ENCODE assay signal across 24 mouse cellular contexts in the genomic region with DNA sequence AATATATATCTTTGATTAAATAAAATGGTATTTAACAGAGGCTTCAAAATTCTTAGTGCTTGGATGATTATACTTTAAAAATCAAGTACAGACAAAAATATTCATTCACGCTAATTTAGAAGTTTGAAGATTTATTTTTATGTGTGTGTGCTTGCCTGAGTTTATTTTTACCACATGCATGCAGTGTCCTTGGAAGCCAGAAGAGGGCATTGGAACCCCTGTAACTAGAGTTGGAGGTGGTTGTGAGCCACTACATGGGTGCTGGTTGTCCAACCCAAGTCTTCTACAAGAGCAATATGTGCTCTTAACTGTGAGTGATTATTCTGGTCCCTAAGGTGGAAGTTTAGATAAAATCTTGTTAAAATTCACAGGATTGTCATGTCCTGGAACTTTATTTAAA. TPM values are rescaled to one million over a fixed set of nuclear protein-coding genes. Genes with fewer than 3 reads are reported as not detected.
DNase-seq lines count a peak whose midpoint lies in the region; ATAC-seq and TF ChIP-seq lines count a peak whose summit lies in the region.
"Had no signal": no experiment of that assay in that cellular context is flagged by ENCODE, and none has a peak within 500 bp of the region (broad histone marks: within the 10 kb centered on the region; RNA-seq: fewer than 3 reads in every experiment).

No protein-coding gene starts in this region.

- H3K27me3 ChIP-seq in hindbrain, postnatal 0 days (ENCODE audit: insufficient read depth, low read length) = no peaks in the 10 kb centered on the region
- H3K27me3 ChIP-seq in hindbrain, embryonic 13.5 days = no peaks in the 10 kb centered on the region
- H3K27me3 ChIP-seq in midbrain, postnatal 0 days (ENCODE audit: insufficient read depth, low read length) = no peaks in the 10 kb centered on the region
- no peaks in the 10 kb centered on the region for H3K27me3 ChIP-seq in midbrain, embryonic 15.5 days (replicated peaks)
- no peaks in the 10 kb centered on the region for H3K27me3 ChIP-seq in stomach, postnatal 0 days (ENCODE audit: control insufficient read depth, insufficient read depth, low read length)
- H3K27me3 ChIP-seq: embryonic facial prominence, embryonic 15.5 days; hindbrain, embryonic 12.5 days had no signal

- no peak overlapping the region for H3K27ac ChIP-seq in hindbrain, postnatal 0 days
- H3K27ac ChIP-seq in hindbrain, embryonic 13.5 days = no peak overlapping the region
- H3K27ac ChIP-seq in left cerebral cortex, adult 2 months = no peak overlapping the region
- H3K27ac ChIP-seq in midbrain, postnatal 0 days (ENCODE audit: low read depth, low read length) = no peak overlapping the region
- no peak overlapping the region for H3K27ac ChIP-seq in midbrain, embryonic 15.5 days
- H3K27ac ChIP-seq in stomach, postnatal 0 days (replicated peaks) = no peak overlapping the region
- H3K27ac ChIP-seq: embryonic facial prominence, embryonic 15.5 days; forebrain, embryonic 10.5 days; heart, embryonic 10.5 days; hindbrain, embryonic 12.5 days had no signal

- no peak for DNase-seq in hindbrain, postnatal 0 days (ENCODE audit: low spot score)
- no peak for DNase-seq in left cerebral cortex, adult 2 months (ENCODE audit: extremely low spot score in 1 of 2, low spot score in 2 of 2)
- no peak for DNase-seq in left cerebral cortex, postnatal 4 days
- DNase-seq in midbrain, postnatal 0 days (ENCODE audit: low spot score) = no peak
- DNase-seq in stomach, postnatal 0 days (ENCODE audit: low spot score) = no peak
- DNase-seq in frontal cortex, postnatal 25 days (ENCODE audit: low spot score in 2 of 2) = no peak
- DNase-seq: adrenal gland, postnatal 10 days; cerebellum, adult 11 months; cerebellum, adult 8-10 months; cerebellum, postnatal 14 days; embryo, embryonic 11 days; gastrocnemius, postnatal 25 days; heart, postnatal 10 days; heart, postnatal 4 days had no signal

- TF ChIP-seq EP300 in stomach, postnatal 0 days (optimal IDR thresholded peaks at IDR 0.05) = no peak

- intact Hi-C loops in left cerebral cortex, adult 2 months (cut with DNase I) = no loop called here
- intact Hi-C loops in left cerebral cortex, postnatal 4 days (cut with DNase I) = no loop called here

- no peak overlapping the region for H3K4me2 ChIP-seq in hindbrain, postnatal 0 days (ENCODE audit: low read depth, low read length)
- H3K4me2 ChIP-seq in hindbrain, embryonic 13.5 days = no peak overlapping the region
- H3K4me2 ChIP-seq in midbrain, postnatal 0 days (ENCODE audit: low read depth, low read length, poor library complexity, severe bottlenecking) = no peak overlapping the region
- H3K4me2 ChIP-seq in midbrain, embryonic 15.5 days = no peak overlapping the region
- H3K4me2 ChIP-seq in stomach, postnatal 0 days (replicated peaks; ENCODE audit: low read depth) = no peak overlapping the region
- H3K4me2 ChIP-seq: embryonic facial prominence, embryonic 15.5 days; hindbrain, embryonic 12.5 days had no signal

- H3K4me3 ChIP-seq in hindbrain, postnatal 0 days (ENCODE audit: low read length) = no peak overlapping the region
- H3K4me3 ChIP-seq in hindbrain, embryonic 13.5 days = no peak overlapping the region
- H3K4me3 ChIP-seq in left cerebral cortex, adult 2 months = no peak overlapping the region
- no peak overlapping the region for H3K4me3 ChIP-seq in midbrain, postnatal 0 days (ENCODE audit: low read depth, low read length)
- H3K4me3 ChIP-seq in midbrain, embryonic 15.5 days = no peak overlapping the region
- no peak overlapping the region for H3K4me3 ChIP-seq in stomach, postnatal 0 days (ENCODE audit: low read depth, low read length)
- H3K4me3 ChIP-seq: embryonic facial prominence, embryonic 15.5 days; erythroblast, embryonic 14.5 days; forebrain, embryonic 10.5 days; heart, embryonic 10.5 days; hindbrain, embryonic 12.5 days had no signal

- no peaks in the 10 kb centered on the region for H3K9me3 ChIP-seq in hindbrain, postnatal 0 days (ENCODE audit: low read length)
- H3K9me3 ChIP-seq in hindbrain, embryonic 13.5 days = no peaks in the 10 kb centered on the region
- H3K9me3 ChIP-seq in midbrain, postnatal 0 days (ENCODE audit: low read length) = no peaks in the 10 kb centered on the region
- H3K9me3 ChIP-seq in midbrain, embryonic 15.5 days = no peaks in the 10 kb centered on the region
- no peaks in the 10 kb centered on the region for H3K9me3 ChIP-seq in stomach, postnatal 0 days (ENCODE audit: control insufficient read depth, low read length)
- H3K9me3 ChIP-seq: embryonic facial prominence, embryonic 15.5 days; forebrain, embryonic 10.5 days; G1E; heart, embryonic 10.5 days; hindbrain, embryonic 12.5 days had no signal

- WGBS in hindbrain, postnatal 0 days = 98% methylated on average over 1 of the region's 1 CpGs
- WGBS in hindbrain, embryonic 13.5 days = 90% methylated on average over 1 of the region's 1 CpGs
- WGBS in midbrain, postnatal 0 days = 100% methylated on average over 1 of the region's 1 CpGs
- WGBS in midbrain, embryonic 15.5 days = 98% methylated on average over 1 of the region's 1 CpGs
- WGBS in stomach, postnatal 0 days = 89% methylated on average over 1 of the region's 1 CpGs

- H3K9ac ChIP-seq in hindbrain, postnatal 0 days (replicated peaks; ENCODE audit: low read length) = no peak overlapping the region
- H3K9ac ChIP-seq in hindbrain, embryonic 13.5 days = no peak overlapping the region
- no peak overlapping the region for H3K9ac ChIP-seq in midbrain, postnatal 0 days (replicated peaks; ENCODE audit: low read length, poor library complexity, severe bottlenecking)
- H3K9ac ChIP-seq in midbrain, embryonic 15.5 days = no peak overlapping the region
- H3K9ac ChIP-seq in stomach, postnatal 0 days (ENCODE audit: low read length) = no peak overlapping the region
- H3K9ac ChIP-seq: embryonic facial prominence, embryonic 15.5 days; hindbrain, embryonic 12.5 days had no signal

- no peaks in the 10 kb centered on the region for H3K36me3 ChIP-seq in hindbrain, postnatal 0 days (ENCODE audit: insufficient read depth, low read length)
- H3K36me3 ChIP-seq in hindbrain, embryonic 13.5 days = no peaks in the 10 kb centered on the region
- H3K36me3 ChIP-seq in midbrain, postnatal 0 days (ENCODE audit: insufficient read depth, low read length) = no peaks in the 10 kb centered on the region
- H3K36me3 ChIP-seq in midbrain, embryonic 15.5 days (replicated peaks) = no peaks in the 10 kb centered on the region
- no peaks in the 10 kb centered on the region for H3K36me3 ChIP-seq in stomach, postnatal 0 days (ENCODE audit: control insufficient read depth, insufficient read depth, low read length)
- H3K36me3 ChIP-seq: embryonic facial prominence, embryonic 15.5 days; forebrain, embryonic 10.5 days; G1E; heart, embryonic 10.5 days; hindbrain, embryonic 12.5 days had no signal

- no peak for ATAC-seq in hindbrain, postnatal 0 days
- no peak for ATAC-seq in hindbrain, embryonic 13.5 days (ENCODE audit: low FRiP score)
- no peak for ATAC-seq in midbrain, postnatal 0 days (ENCODE audit: low FRiP score)
- no peak for ATAC-seq in midbrain, embryonic 15.5 days (replicated peaks)
- no peak for ATAC-seq in stomach, postnatal 0 days (ENCODE audit: low FRiP score, low TSS enrichment)
- ATAC-seq: forebrain, embryonic 14.5 days had no signal

- TF ChIP-seq CTCF in hindbrain, postnatal 0 days (IDR thresholded peaks at IDR 0.05; ENCODE audit: low read depth) = peak; percentile 1; the same call in 1 of the 2 replicates
- TF ChIP-seq CTCF in left cerebral cortex, adult 2 months (IDR thresholded peaks at IDR 0.05) = peak; percentile 17
- peak; percentile 16; the same call in 1 of the 2 replicates for TF ChIP-seq CTCF in midbrain, postnatal 0 days (IDR thresholded peaks at IDR 0.05)
- peak; percentile 35 for TF ChIP-seq CTCF in stomach, postnatal 0 days (IDR thresholded peaks at IDR 0.05; ENCODE audit: low read depth)

- no peaks in the 10 kb centered on the region for H3K4me1 ChIP-seq in hindbrain, postnatal 0 days (ENCODE audit: insufficient read depth, low read length)
- no peaks in the 10 kb centered on the region for H3K4me1 ChIP-seq in hindbrain, embryonic 13.5 days (replicated peaks)
- H3K4me1 ChIP-seq in midbrain, postnatal 0 days (ENCODE audit: insufficient read depth, low read length) = no peaks in the 10 kb centered on the region
- H3K4me1 ChIP-seq in midbrain, embryonic 15.5 days = no peaks in the 10 kb centered on the region
- H3K4me1 ChIP-seq in stomach, postnatal 0 days (replicated peaks; ENCODE audit: control insufficient read depth, insufficient read depth) = no peaks in the 10 kb centered on the region
- H3K4me1 ChIP-seq: embryonic facial prominence, embryonic 15.5 days; hindbrain, embryonic 12.5 days had no signal

RNA-seq across cellular contexts. Expression of a gene that starts 24.0 kb away (rescaled TPM):
- 7.2 and 8.2 TPM in 2 replicates for total RNA-seq in hindbrain, postnatal 0 days (2014; rRNA removed)
- 4.0 and 4.3 TPM in 2 replicates for polyA plus RNA-seq in hindbrain, postnatal 0 days (2015; fragmentation: Nextera tagmentation; extraction: Ambion mirVana)
- 4.2 and 4.5 TPM in 2 replicates for polyA plus RNA-seq in hindbrain, embryonic 13.5 days (2015; fragmentation: Nextera tagmentation; extraction: Ambion mirVana)
- 10 to 100 TPM; 21.9 to 26.5 TPM for total RNA-seq in left cerebral cortex, adult 2 months (2021)
- total RNA-seq in left cerebral cortex, postnatal 4 days (2021) = 10 to 100 TPM; 14.3 to 14.7 TPM
- 8.9 and 9.4 TPM in 2 replicates for total RNA-seq in midbrain, postnatal 0 days (2014; rRNA removed)
- polyA plus RNA-seq in midbrain, postnatal 0 days (2015; fragmentation: Nextera tagmentation; extraction: Ambion mirVana) = 2.7 and 3.9 TPM in 2 replicates
- polyA plus RNA-seq in midbrain, embryonic 15.5 days (2015; fragmentation: Nextera tagmentation; extraction: Ambion mirVana) = 4.6 and 4.8 TPM in 2 replicates
- polyA plus RNA-seq in stomach, postnatal 0 days (2015; fragmentation: Nextera tagmentation; extraction: Ambion mirVana) = 1.6 and 1.7 TPM in 2 replicates
- total RNA-seq: granulocyte monocyte progenitor cell, adult 5-6 weeks had no signal
- polyA plus RNA-seq: erythroblast, embryonic 14.5 days; G1E had no signal
